Mouse (Mus musculus) cerebellum, adult 9-11 months (tissue): ENCODE results near the gene Gm7361.
"Not testable (repeated sequence)": the region's sequence is repeated elsewhere in the genome, so short reads cannot be mapped to it uniquely, and the experiment has no call there.

Experiments
- DNase-seq: peaks from one replicate; pipeline ENCODE4 v3.0.0; 2022

Gene Gm7361

GRCm38 (mm10) chr5:26257391-26257790 is at the start of gene Gm7361:
TSS of gene Gm7361 (plus strand) at chr5:26257691.
- DNase-seq, result not testable (repeated sequence)

GRCm38 (mm10) chr5:26211030-26211429 is 46.5 kb upstream of the Gm7361 start:
- DNase-seq, result no peak

GRCm38 (mm10) chr5:26222076-26222475 is 35.4 kb upstream of the Gm7361 start:
- DNase-seq, result no peak

GRCm38 (mm10) chr5:26266656-26267055 is 9.2 kb downstream of the Gm7361 start:
- DNase-seq, result not testable (repeated sequence)

GRCm38 (mm10) chr5:26280361-26280760 is 22.9 kb downstream of the Gm7361 start:
- DNase-seq, result no peak

GRCm38 (mm10) chr5:26281717-26282116 is 24.2 kb downstream of the Gm7361 start:
- DNase-seq, result peak; percentile 11

GRCm38 (mm10) chr5:26282282-26282681 is 24.8 kb downstream of the Gm7361 start:
- peak; percentile 87 for DNase-seq

GRCm38 (mm10) chr5:26283399-26283798 is 25.9 kb downstream of the Gm7361 start:
- no peak for DNase-seq

- no peak for DNase-seq
Observed at GRCm38 (mm10) chr5:26291621-26292020, 34.1 kb downstream of the Gm7361 start.

GRCm38 (mm10) chr5:26293258-26293657 is 35.8 kb downstream of the Gm7361 start:
- DNase-seq, result no peak
